8 mouse cellular contexts compared by ENCODE assay signal in the genomic region with DNA sequence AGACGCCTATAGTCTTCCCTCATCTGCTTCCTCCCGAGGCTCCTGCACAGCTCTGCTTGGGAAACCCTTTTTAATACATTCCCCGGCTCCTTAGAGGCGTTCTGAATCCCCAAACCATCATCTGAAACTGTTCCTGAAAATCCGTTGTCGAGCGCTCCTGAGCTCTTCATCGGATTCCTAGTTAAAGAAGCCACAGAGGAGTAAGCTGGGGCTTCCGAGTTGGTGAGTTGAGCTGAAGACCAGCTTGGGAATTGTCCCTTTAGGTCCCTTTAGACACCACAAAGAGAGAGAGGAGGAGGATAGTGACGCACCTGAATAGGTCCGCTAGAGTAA. TPM values are rescaled to one million over a fixed set of nuclear protein-coding genes. Genes with fewer than 3 reads are reported as not detected.
DNase-seq lines count a peak whose midpoint lies in the region; ATAC-seq and TF ChIP-seq lines count a peak whose summit lies in the region.

No protein-coding gene starts in this region.

- DNase-seq in layer of hippocampus, adult 2 months (ENCODE audit: low spot score in 2 of 2): no peak
- DNase-seq in layer of hippocampus, adult 18-20 months (ENCODE audit: low spot score in 2 of 2): no peak
- no peak for DNase-seq in embryonic facial prominence, embryonic 14.5 days (ENCODE audit: low spot score)
- no peak for DNase-seq in intestine, embryonic 14.5 days (ENCODE audit: low spot score)
- no peak for DNase-seq in thymus, adult 18-20 months
- no peak for DNase-seq in cerebellum, postnatal 10 days
- DNase-seq in kidney, adult 11 months: no peak

- H3K9ac ChIP-seq in embryonic facial prominence, embryonic 14.5 days (ENCODE audit: low read depth, low read length): peak overlapping the region; percentile 58
- no peak overlapping the region for H3K9ac ChIP-seq in intestine, embryonic 14.5 days (ENCODE audit: low read length)
- peak overlapping the region; percentile 66 for H3K9ac ChIP-seq in neural tube, embryonic 12.5 days

- no peaks in the 10 kb centered on the region for H3K9me3 ChIP-seq in embryonic facial prominence, embryonic 14.5 days (ENCODE audit: control insufficient read depth, low read length)
- no peaks in the 10 kb centered on the region for H3K9me3 ChIP-seq in intestine, embryonic 14.5 days (ENCODE audit: control insufficient read depth, low read length)
- no peaks in the 10 kb centered on the region for H3K9me3 ChIP-seq in neural tube, embryonic 12.5 days

- 5% methylated on average over 11 of the region's 11 CpGs for WGBS in embryonic facial prominence, embryonic 14.5 days
- WGBS in intestine, embryonic 14.5 days: 11% methylated on average over 11 of the region's 11 CpGs
- 12% methylated on average over 11 of the region's 11 CpGs for WGBS in neural tube, embryonic 12.5 days

- no peak for TF ChIP-seq CTCF in layer of hippocampus, adult 2 months (conservative IDR thresholded peaks at IDR 0.05)

- peak overlapping the region; percentile 93 for H3K27ac ChIP-seq in layer of hippocampus, adult 2 months
- H3K27ac ChIP-seq in embryonic facial prominence, embryonic 14.5 days (replicated peaks; ENCODE audit: low read depth, low read length): no peak overlapping the region
- no peak overlapping the region for H3K27ac ChIP-seq in intestine, embryonic 14.5 days (ENCODE audit: low read depth)
- H3K27ac ChIP-seq in neural tube, embryonic 12.5 days: no peak overlapping the region

- no peaks in the 10 kb centered on the region for H3K36me3 ChIP-seq in embryonic facial prominence, embryonic 14.5 days (ENCODE audit: control insufficient read depth, insufficient read depth, low read length)
- no peaks in the 10 kb centered on the region for H3K36me3 ChIP-seq in intestine, embryonic 14.5 days (ENCODE audit: control insufficient read depth, insufficient read depth, low read length)
- no peaks in the 10 kb centered on the region for H3K36me3 ChIP-seq in neural tube, embryonic 12.5 days

- H3K4me2 ChIP-seq in embryonic facial prominence, embryonic 14.5 days (ENCODE audit: low read depth, low read length): peak overlapping the region; percentile 97
- H3K4me2 ChIP-seq in intestine, embryonic 14.5 days (ENCODE audit: low read length): peak overlapping the region; percentile 96
- peak overlapping the region; percentile 94 for H3K4me2 ChIP-seq in neural tube, embryonic 12.5 days (replicated peaks)

- H3K4me3 ChIP-seq in layer of hippocampus, adult 2 months: peak overlapping the region; percentile 66
- H3K4me3 ChIP-seq in embryonic facial prominence, embryonic 14.5 days (ENCODE audit: low read depth, low read length): peak overlapping the region; percentile 61
- H3K4me3 ChIP-seq in intestine, embryonic 14.5 days (ENCODE audit: low read depth, low read length): peak overlapping the region; percentile 59
- H3K4me3 ChIP-seq in neural tube, embryonic 12.5 days: peak overlapping the region; percentile 66

- ATAC-seq in embryonic facial prominence, embryonic 14.5 days (ENCODE audit: low read depth): peak; percentile 53
- ATAC-seq in intestine, embryonic 14.5 days (replicated peaks; ENCODE audit: low FRiP score, low TSS enrichment, low read depth): no peak
- no peak for ATAC-seq in neural tube, embryonic 12.5 days (ENCODE audit: low FRiP score, low read depth)

- H3K27me3 ChIP-seq in embryonic facial prominence, embryonic 14.5 days (replicated peaks; ENCODE audit: control insufficient read depth, insufficient read depth, low read length): peaks cover 69% of the 10 kb centered on the region
- peaks cover 64% of the 10 kb centered on the region for H3K27me3 ChIP-seq in intestine, embryonic 14.5 days (replicated peaks; ENCODE audit: control insufficient read depth, insufficient read depth, low read length)
- peaks cover 52% of the 10 kb centered on the region for H3K27me3 ChIP-seq in neural tube, embryonic 12.5 days (replicated peaks)

- peaks cover 7% of the 10 kb centered on the region; the same call in 1 of the 2 replicates for H3K4me1 ChIP-seq in embryonic facial prominence, embryonic 14.5 days (ENCODE audit: control insufficient read depth, insufficient read depth, low read length)
- no peaks in the 10 kb centered on the region for H3K4me1 ChIP-seq in intestine, embryonic 14.5 days (replicated peaks; ENCODE audit: control insufficient read depth, insufficient read depth, low read length)
- peaks cover 12% of the 10 kb centered on the region for H3K4me1 ChIP-seq in neural tube, embryonic 12.5 days

RNA-seq across cellular contexts. Expression of gene Paqr9, which starts 0.8 kb away (rescaled TPM):
- total RNA-seq in layer of hippocampus, adult 2 months (2021): 10 to 100 TPM; 45.9 to 47.6 TPM
- 10 to 100 TPM; 40.4 to 41.6 TPM for total RNA-seq in layer of hippocampus, adult 18-20 months (2021)
- polyA plus RNA-seq in embryonic facial prominence, embryonic 14.5 days (2014; fragmentation: Nextera tagmentation; extraction: Ambion mirVana): 0.41 and 0.47 TPM in 2 replicates
- 0.05 and 0.11 TPM in 2 replicates for polyA plus RNA-seq in intestine, embryonic 14.5 days (2014; fragmentation: Nextera tagmentation; extraction: Ambion mirVana)
- 2.0 TPM in 2 replicates for polyA plus RNA-seq in neural tube, embryonic 12.5 days (2016; fragmentation: Nextera tagmentation; extraction: Ambion mirVana)

RNA-seq across cellular contexts. Expression of gene U2surp, which starts 46.9 kb away (rescaled TPM):
- 10 to 100 TPM; 71.1 to 74.4 TPM for total RNA-seq in layer of hippocampus, adult 2 months (2021)
- total RNA-seq in layer of hippocampus, adult 18-20 months (2021): 10 to 100 TPM; 64.0 to 64.6 TPM
- polyA plus RNA-seq in embryonic facial prominence, embryonic 14.5 days (2014; fragmentation: Nextera tagmentation; extraction: Ambion mirVana): 97.0 and 108 TPM in 2 replicates
- 129 and 135 TPM in 2 replicates for polyA plus RNA-seq in intestine, embryonic 14.5 days (2014; fragmentation: Nextera tagmentation; extraction: Ambion mirVana)
- polyA plus RNA-seq in neural tube, embryonic 12.5 days (2016; fragmentation: Nextera tagmentation; extraction: Ambion mirVana): 140 and 163 TPM in 2 replicates
